Mouse (Mus musculus) brain, adult 2 months (tissue): Measurements from ENCODE around the gene Npas1.

Experiments used
- DNase-seq: peaks from one replicate; pipeline ENCODE4 v3.0.0; 2011; ENCODE audit warnings: low read depth, low spot score

The Npas1 gene

DNA sequence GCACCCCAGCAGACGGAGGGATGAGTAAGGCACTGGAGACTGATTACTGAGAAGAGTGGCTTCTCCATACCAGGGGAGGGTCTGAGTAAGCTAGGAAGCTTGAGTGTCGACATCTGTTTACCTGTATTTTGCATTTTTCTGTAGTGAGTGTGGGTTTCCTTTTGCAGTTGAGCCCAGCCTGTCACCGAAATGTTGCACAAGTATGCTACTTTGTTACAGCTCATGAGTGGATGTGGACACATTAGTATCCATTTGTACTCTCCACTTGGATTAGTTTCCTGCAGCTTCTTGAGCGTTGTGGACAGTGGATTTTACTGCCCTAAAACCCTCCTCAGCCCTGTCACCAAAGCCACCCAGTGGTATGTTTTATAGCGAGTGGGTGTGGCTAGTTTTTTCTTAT, 58.8 kb downstream of the Npas1 start:
- no peak for DNase-seq

DNA sequence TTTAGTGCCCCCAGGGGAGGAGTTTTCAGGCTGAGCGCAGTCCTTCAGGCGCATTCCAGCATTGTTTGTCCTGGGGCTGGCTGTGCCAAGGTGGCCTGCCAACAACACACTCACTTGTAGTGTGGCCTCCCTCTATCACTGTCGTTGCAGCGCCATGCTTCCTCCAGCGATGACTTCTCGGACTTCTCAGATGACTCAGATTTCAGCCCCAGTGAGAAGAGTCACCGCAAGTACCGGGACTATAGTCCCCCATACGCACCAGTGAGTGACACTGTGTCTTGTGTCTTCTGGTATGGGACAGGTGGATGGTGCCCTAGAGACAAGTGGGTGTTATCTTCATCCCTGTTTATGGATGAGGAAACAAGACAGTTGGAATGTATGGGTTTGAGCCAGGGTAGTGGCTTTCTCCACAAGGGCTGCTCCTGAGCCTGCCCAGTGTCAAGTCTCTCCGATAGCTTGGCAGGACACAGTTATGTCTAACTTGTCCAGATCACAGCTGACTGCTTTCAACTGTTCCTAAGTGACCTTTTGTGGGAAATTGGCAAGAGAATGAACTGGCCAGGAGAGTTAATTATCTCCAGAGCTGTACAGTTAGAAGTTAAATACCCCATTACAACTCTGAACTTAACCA, 60.3 kb downstream of the Npas1 start:
- peak; percentile 21 for DNase-seq

DNA sequence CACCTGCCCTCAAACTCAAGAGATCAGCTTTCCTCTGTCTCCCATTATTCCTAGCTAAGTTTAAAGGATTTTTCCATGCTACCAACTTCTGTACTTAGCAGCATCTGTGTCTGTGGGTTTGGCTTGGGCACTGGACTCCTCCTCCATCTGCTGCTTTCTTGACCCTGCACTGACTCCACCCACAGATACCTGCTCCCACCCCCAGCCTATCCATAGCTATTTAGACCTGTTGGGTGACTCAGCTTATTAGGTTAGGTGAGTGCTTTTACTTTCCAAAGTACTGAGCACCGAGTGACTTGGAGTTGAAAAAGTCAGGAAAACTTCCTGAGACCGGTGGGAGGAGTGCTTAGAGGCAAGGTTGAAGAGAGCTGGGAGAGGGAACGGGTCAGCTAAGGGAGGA, 62.1 kb downstream of the Npas1 start:
- no peak for DNase-seq

DNA sequence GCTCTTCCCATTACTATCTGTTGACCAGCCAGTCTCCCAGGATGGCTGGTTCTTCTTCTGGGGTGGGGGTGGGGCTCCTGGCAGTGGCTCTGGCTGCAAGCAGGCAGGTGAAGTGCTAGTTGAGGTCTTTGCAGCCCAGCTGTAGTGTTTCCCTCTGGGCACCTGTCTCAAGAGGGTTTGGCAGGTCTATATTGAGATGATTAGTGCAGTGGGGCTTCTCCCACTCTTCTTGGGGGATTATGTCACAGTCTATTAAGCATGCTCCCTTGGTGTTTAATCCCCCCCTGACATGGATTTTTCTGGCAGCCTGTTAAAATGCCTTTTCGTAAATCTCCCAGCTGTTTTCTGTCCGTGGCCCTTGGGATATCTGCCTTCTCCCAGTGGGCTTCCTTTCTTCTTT, 64.6 kb downstream of the Npas1 start:
- no peak for DNase-seq

DNA sequence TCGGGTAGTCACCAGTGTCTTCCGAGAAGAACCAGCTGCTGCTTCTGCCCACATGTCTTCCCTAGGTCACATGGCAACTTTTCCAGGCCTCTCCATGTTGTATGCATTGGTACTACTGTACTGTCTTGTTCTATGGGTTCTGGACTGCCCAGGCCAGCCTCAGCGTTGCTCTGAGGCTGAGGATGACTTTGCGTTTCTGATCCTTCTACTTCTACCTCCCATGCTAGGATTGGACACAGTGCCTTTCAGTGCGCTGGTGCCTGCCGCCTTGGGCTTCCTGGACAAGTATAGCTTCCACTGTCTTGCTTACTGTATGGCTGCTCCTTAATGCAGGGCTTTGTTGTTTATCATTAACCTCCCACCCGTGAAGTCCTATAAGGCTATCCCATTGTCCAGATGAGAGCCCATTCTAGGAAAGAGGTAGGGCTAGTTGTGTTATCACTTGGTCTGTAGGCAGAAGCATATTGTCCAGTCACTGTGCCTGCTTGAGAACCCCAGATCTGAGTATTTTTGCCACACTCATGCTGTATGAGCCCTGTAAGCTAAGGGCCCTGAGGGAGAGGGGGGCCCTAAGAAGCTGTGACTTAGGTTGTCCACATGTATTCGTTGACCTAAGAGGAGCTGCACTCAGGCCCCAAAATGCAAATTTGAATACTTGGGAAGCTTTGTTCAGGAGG, 65.2 kb downstream of the Npas1 start:
- no peak for DNase-seq

DNA sequence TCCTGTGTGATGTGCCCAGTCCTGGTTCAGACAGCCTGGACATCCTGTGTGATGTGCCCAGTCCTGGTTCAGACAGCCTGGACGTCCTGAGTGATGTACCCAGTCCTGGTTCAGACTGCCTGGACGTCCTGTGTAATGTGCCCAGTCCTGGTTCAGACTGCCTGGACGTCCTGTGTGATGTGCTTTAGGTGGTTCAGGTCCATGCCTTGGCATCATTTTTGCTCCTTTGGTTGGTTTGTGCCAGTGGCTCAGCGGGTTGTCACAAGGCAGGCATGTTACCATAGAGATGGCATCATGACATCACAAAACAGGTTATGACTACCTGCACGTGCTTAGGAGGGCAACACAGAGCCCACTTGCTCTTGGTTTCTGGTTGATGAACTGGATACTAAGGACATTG, 66.4 kb downstream of the Npas1 start:
- no peak for DNase-seq

DNA sequence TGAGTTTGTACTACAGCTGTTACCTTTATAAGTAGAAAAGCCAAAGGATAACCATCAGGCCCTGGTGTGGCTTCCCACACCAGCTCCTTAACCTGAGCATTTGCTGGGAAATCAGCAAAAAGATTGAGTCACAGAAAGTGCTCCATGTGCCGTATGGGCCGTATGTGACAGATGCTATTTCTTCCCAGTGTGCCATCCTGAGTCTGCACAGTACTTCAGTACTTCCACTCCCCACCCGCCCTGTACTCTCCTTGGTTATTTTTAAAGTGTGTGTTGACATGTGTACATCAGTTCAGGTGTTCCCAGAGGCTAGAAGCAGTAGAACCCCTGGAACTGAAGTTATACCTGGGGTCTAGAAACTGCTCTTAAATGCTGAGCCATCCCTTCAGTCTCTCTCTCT, 70.5 kb downstream of the Npas1 start:
- peak; percentile 42 for DNase-seq
